Mouse (Mus musculus) lung, embryonic 14.5 days (tissue): ENCODE results near the gene Vdac2. TPM values are rescaled to one million over a fixed set of nuclear protein-coding genes. Genes with fewer than 3 reads are reported as not detected.

ENCODE experiments used
- ATAC-seq: fragments of 200-750 bp; cut with Nextera tagmentation; 2 replicates; pipeline ENCODE4 v1.8.0; 2017; ENCODE audit warnings: mild to moderate bottlenecking, moderate TSS enrichment, moderate library complexity; ENCODE audit not compliant: insufficient read depth
- DNase-seq: peaks from one replicate; pipeline ENCODE4 v3.0.0-alpha.2; 2015
- H3K27ac ChIP-seq: fragments of 300-500 bp; sonication (generic); 2 replicates; pipeline ENCODE4 v1.5.1; 2014; ENCODE audit warnings: low read depth, mild to moderate bottlenecking, moderate library complexity
- H3K27me3 ChIP-seq: fragments of 300-500 bp; sonication (generic); 2 replicates; pipeline ENCODE4 v1.6.1; 2014; ENCODE audit warnings: low read length, control low read depth; ENCODE audit not compliant: insufficient read depth
- H3K36me3 ChIP-seq: fragments of 300-500 bp; sonication (generic); 2 replicates; pipeline ENCODE4 v1.6.1; 2014; ENCODE audit warnings: control low read depth; ENCODE audit not compliant: insufficient read depth
- H3K4me1 ChIP-seq: fragments of 300-500 bp; sonication (generic); 2 replicates; pipeline ENCODE4 v1.6.1; 2014; ENCODE audit warnings: antibody characterized with exemption, control low read depth; ENCODE audit not compliant: insufficient read depth
- H3K4me2 ChIP-seq: fragments of 300-500 bp; sonication (generic); 2 replicates; pipeline ENCODE4 v1.6.1; 2014; ENCODE audit warnings: mild to moderate bottlenecking
- H3K4me3 ChIP-seq: fragments of 300-500 bp; sonication (generic); 2 replicates; pipeline ENCODE4 v1.5.1; 2014; ENCODE audit warnings: low read depth, low read length
- H3K9ac ChIP-seq: fragments of 300-500 bp; sonication (generic); 2 replicates; pipeline ENCODE4 v1.6.1; 2014
- H3K9me3 ChIP-seq: fragments of 300-500 bp; sonication (generic); 2 replicates; pipeline ENCODE4 v1.6.1; 2016; ENCODE audit warnings: low read depth, low read length, control low read depth
- CTCF ChIP-seq: IDR thresholded peaks from 2 replicates; pipeline ENCODE4 v1.5.1; 2016; ENCODE audit warnings: antibody characterized with exemption, low read depth
- WGBS: fragments of 180-500 bp; shearing (Covaris S2); extraction: QIAGEN DNeasy Blood & Tissue Kit; methylation state at CpG from one replicate; pipeline ENCODE4 v1.1.7; 2014; 5-methylcytosine and 5-hydroxymethylcytosine counted together
- polyA plus RNA-seq: library from polyadenylated mRNA; unstranded; fragments of >200 nt; fragmentation: Nextera tagmentation; extraction: Ambion mirVana; gene quantifications from 2 replicates; pipeline ENCODE4 v1.2.1, GENCODE M21; 2014

Gene Vdac2
- polyA plus RNA-seq, 1 experiment from 2014 or later: 274 TPM

DNA sequence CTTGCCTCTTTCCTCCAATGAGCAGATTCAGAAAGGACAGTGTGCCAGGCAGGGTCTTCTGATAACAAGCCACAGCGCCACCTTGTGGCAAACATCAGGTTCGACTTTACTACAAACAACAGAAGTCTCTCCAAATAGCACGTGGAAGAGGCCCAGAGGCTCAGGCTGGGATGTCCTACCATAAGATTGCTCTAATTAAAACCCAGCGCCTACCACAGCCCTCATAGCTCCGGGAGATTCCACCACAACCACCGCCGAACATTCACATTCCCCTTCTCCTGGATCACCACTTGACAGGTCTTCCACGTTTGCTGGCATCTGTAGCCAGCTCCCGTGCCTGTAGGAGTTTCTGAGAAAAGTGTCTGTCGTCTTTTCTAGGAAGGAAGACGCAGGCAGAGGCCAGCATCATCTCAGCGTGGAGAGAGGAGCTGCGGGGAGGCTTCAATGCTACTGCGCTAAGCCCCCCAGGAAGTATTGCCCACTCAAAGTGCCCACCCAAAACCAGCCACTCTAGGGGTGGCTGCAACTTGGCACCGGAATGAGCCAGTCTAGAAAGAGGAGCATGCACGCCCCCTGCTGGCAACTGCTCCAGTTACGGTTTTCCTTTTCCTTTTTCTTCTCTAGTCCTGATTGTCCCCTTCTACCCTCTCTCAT, 28.5 kb downstream of the Vdac2 start:
- Histone ChIP-seq H3K4me2 (peak overlapping the region; percentile 58), H3K27ac (peak overlapping the region; percentile 13; the same call in 1 of the 2 replicates), H3K36me3 (no peaks in the 10 kb centered on the region), H3K9ac (peak overlapping the region; percentile 24; the same call in 1 of the 2 replicates), H3K4me1 (peaks cover 16% of the 10 kb centered on the region), H3K27me3 (no peaks in the 10 kb centered on the region), H3K4me3 (peak overlapping the region; percentile 17), H3K9me3 (no peaks in the 10 kb centered on the region)
- DNase-seq: peak; percentile 90
- 16% methylated on average over 17 of the region's 17 CpGs for WGBS
- peak; percentile 77 for TF ChIP-seq CTCF
- ATAC-seq: peak; percentile 34; the same call in 1 of the 2 replicates

DNA sequence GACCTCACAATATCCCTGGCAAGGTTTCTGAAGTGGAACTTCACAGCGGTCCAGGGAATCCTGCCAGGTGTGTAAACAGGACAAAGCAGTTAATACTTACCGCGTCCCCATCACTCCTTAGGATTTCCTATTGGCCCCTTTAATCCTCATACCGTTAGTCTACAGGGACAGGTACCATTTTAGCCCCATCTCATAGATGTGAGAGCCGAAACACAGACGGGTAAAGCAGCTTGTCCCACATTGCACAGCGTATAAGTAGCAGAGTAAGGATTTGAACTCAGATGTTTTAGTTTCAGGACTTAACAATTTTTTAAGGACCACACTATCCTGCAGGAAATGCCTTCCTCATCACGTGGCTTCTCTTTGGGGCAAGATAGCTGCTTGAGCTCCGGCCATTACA, 29.2 kb downstream of the Vdac2 start:
- H3K4me3 ChIP-seq: no peak overlapping the region
- no peak for TF ChIP-seq CTCF
- no peaks in the 10 kb centered on the region for H3K9me3 ChIP-seq
- H3K4me1 ChIP-seq: peaks cover 16% of the 10 kb centered on the region
- DNase-seq (peak; percentile 37), ATAC-seq (no peak)
- H3K9ac ChIP-seq: no peak overlapping the region
- H3K36me3 ChIP-seq: no peaks in the 10 kb centered on the region
- H3K27ac ChIP-seq: no peak overlapping the region
- peak overlapping the region; percentile 58 for H3K4me2 ChIP-seq
- H3K27me3 ChIP-seq: no peaks in the 10 kb centered on the region
- 56% methylated on average over 9 of the region's 9 CpGs for WGBS

DNA sequence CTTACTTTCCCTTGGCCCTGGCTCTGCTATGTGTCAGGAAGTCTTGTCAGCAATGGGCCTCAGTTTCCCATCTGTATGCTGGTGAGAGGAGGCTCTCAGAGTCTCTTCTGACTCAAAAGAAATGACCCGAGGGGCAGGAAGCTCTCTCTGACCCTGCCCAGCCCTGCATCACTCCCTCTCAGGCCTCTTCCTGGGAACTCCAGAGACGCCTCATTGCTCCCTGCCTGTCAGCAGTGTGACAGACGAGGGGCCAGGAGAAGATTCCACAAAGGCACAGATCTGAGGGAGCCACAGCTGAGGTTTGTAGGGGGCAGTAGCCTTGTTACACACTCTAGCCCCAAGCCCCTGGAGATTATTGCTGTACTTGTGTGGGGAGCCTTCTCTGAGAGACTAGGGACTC, 30.9 kb downstream of the Vdac2 start:
- Histone ChIP-seq H3K36me3 (no peaks in the 10 kb centered on the region), H3K4me2 (no peak overlapping the region), H3K4me3 (no peak overlapping the region), H3K27me3 (no peaks in the 10 kb centered on the region), H3K9ac (no peak overlapping the region), H3K4me1 (peaks cover 16% of the 10 kb centered on the region), H3K27ac (no peak overlapping the region), H3K9me3 (no peaks in the 10 kb centered on the region)
- no peak for DNase-seq
- WGBS: 37% methylated on average over 3 of the region's 3 CpGs
- ATAC-seq: no peak
- TF ChIP-seq CTCF: no peak

DNA sequence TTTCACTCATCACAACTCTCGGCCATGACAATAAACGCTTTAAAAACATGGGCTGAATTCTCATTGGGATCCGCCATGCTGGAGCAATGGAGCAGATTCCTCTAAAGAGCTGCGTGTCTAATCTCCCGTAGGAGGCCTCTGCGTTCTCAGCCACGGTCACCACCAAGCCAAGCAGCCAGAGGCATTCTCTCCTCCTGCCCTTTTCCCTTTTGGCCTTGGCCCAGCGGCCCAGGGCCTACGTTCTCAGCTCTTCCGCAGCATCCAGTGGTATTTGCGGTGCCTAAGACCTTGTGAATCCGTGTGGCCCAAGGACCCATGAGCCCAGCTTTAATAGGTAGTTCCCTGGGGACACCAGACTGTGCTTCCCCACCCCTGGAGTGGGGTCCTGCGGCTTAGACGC, 31.8 kb downstream of the Vdac2 start:
- no peak for ATAC-seq
- WGBS: 88% methylated on average over 14 of the region's 14 CpGs
- H3K27me3 ChIP-seq: no peaks in the 10 kb centered on the region
- peaks cover 15% of the 10 kb centered on the region for H3K4me1 ChIP-seq
- H3K9ac ChIP-seq: no peak overlapping the region
- H3K9me3 ChIP-seq: no peaks in the 10 kb centered on the region
- no peak overlapping the region for H3K4me2 ChIP-seq
- DNase-seq: no peak
- no peak overlapping the region for H3K27ac ChIP-seq
- no peak for TF ChIP-seq CTCF
- H3K36me3 ChIP-seq: no peaks in the 10 kb centered on the region
- no peak overlapping the region for H3K4me3 ChIP-seq

DNA sequence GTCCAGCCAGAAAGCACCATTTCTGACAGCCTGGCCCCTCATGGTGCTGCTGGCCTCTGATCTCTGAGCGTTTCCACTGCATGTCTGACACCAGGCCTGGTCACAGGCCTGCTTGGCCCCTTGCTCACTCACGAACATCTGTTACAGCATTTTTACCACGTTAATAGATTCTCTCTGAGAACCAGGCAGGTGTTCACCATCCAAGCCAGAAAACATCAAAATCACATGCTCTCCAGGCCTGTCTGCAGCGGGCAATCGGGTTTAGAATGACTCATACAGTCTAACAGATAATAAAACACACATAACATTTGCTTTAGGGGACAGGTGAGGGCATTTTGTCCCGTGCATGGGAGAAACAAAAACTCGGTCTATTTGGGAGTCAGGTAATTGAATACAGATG, 41.3 kb downstream of the Vdac2 start:
- DNase-seq: no peak
- no peak overlapping the region for H3K9ac ChIP-seq
- no peaks in the 10 kb centered on the region for H3K4me1 ChIP-seq
- no peak overlapping the region for H3K4me2 ChIP-seq
- H3K27me3 ChIP-seq: no peaks in the 10 kb centered on the region
- ATAC-seq: no peak
- no peak overlapping the region for H3K4me3 ChIP-seq
- H3K27ac ChIP-seq: no peak overlapping the region
- no peaks in the 10 kb centered on the region for H3K9me3 ChIP-seq
- no peaks in the 10 kb centered on the region for H3K36me3 ChIP-seq
- no peak for TF ChIP-seq CTCF
- WGBS: 25% methylated on average over 7 of the region's 7 CpGs

DNA sequence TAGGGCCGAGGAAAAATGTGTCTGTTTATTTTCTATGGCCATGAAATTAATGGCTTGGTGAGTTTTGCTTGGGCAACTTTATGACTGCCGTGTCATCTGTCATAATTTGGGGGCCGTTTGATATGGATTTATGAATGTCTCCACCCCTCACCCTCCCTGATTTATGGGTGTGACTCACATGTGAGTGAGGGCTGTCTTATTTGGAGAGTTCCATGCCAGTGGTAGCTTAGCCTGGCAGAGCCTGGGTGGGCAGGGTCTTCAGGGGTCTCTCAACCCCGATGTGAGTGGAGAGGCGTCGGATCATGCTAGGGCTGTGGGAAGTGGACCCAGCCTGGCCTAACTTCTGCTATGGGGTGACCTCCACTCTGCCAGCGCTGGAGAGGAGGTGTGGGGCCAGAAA, 41.8 kb downstream of the Vdac2 start:
- no peak overlapping the region for H3K9ac ChIP-seq
- no peak overlapping the region for H3K4me2 ChIP-seq
- ATAC-seq (no peak), DNase-seq (no peak)
- H3K4me3 ChIP-seq: no peak overlapping the region
- WGBS: 64% methylated on average over 7 of the region's 7 CpGs
- H3K4me1 ChIP-seq: no peaks in the 10 kb centered on the region
- no peak overlapping the region for H3K27ac ChIP-seq
- no peaks in the 10 kb centered on the region for H3K9me3 ChIP-seq
- H3K36me3 ChIP-seq: no peaks in the 10 kb centered on the region
- no peaks in the 10 kb centered on the region for H3K27me3 ChIP-seq
- TF ChIP-seq CTCF: no peak

DNA sequence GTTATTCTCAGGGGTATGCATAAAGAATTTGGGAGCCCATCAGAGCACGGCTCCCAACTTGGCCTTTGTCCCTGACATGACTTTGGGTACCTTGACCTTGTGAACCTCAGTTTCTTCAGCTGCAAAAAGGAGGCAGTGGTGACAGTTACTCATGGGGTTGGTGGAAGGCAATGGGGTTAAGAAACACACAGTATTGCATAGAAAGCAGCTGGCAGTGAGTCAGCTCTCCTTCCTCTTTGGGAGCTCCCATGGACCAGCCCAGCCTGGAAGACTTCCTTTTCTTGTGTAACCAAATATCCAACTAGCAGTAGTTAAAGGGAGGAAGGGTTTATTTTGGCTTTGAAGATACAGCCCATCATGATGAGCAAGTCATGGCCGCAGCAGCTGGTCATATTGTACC, 65.4 kb downstream of the Vdac2 start:
- Histone ChIP-seq H3K4me1 (0 out of 2 replicates have a peak, but pooled peaks cover 11% of the 10 kb centered on the region), H3K27ac (no peak overlapping the region), H3K9ac (no peak overlapping the region), H3K4me2 (no peak overlapping the region), H3K36me3 (no peaks in the 10 kb centered on the region), H3K4me3 (no peak overlapping the region), H3K9me3 (no peaks in the 10 kb centered on the region), H3K27me3 (no peaks in the 10 kb centered on the region)
- DNase-seq (peak; percentile 48), ATAC-seq (no peak)
- 69% methylated on average over 2 of the region's 2 CpGs for WGBS
- TF ChIP-seq CTCF: no peak
